9 mouse cellular contexts compared by ENCODE assay signal in genomic region chr8:91060555-91061471, GRCm38 (mm10). TPM values are rescaled to one million over a fixed set of nuclear protein-coding genes. Genes with fewer than 3 reads are reported as not detected.
DNase-seq lines count a peak whose midpoint lies in the region; ATAC-seq and TF ChIP-seq lines count a peak whose summit lies in the region.
"Had no signal": no experiment of that assay in that cellular context is flagged by ENCODE, and none has a peak within 500 bp of the region (broad histone marks: within the 10 kb centered on the region; RNA-seq: fewer than 3 reads in every experiment).

No protein-coding gene starts in this region.

- TF ChIP-seq CTCF in intestine, postnatal 0 days (IDR thresholded peaks at IDR 0.05; ENCODE audit: low read depth), result no peak

- no peaks in the 10 kb centered on the region for H3K9me3 ChIP-seq in intestine, postnatal 0 days (ENCODE audit: control insufficient read depth)
- H3K9me3 ChIP-seq in hindbrain, embryonic 11.5 days (ENCODE audit: control insufficient read depth, low read length), result no peaks in the 10 kb centered on the region
- H3K9me3 ChIP-seq: midbrain, embryonic 12.5 days had no signal

- DNase-seq in cerebellum, postnatal 10 days, result peak; percentile 13 to 27
- DNase-seq in cerebellum, adult 11 months, result no peak
- DNase-seq in spleen, adult 12 weeks (ENCODE audit: low spot score), result peak; percentile 46
- DNase-seq in spleen, postnatal 14 days (ENCODE audit: low spot score in 2 of 2), result no peak
- peak; percentile 72 for DNase-seq in thymus, postnatal 4 days
- DNase-seq in adrenal gland, postnatal 14 days, result no peak
- no peak for DNase-seq in hindbrain, embryonic 11.5 days (ENCODE audit: low spot score)

- no peaks in the 10 kb centered on the region for H3K27me3 ChIP-seq in intestine, postnatal 0 days (replicated peaks; ENCODE audit: control insufficient read depth, insufficient read depth, low read length)
- no peaks in the 10 kb centered on the region for H3K27me3 ChIP-seq in hindbrain, embryonic 11.5 days (ENCODE audit: control insufficient read depth, insufficient read depth, low read length)
- H3K27me3 ChIP-seq: midbrain, embryonic 12.5 days had no signal

- H3K27ac ChIP-seq in intestine, postnatal 0 days (ENCODE audit: low read depth, low read length), result no peak overlapping the region
- no peak overlapping the region for H3K27ac ChIP-seq in hindbrain, embryonic 11.5 days (ENCODE audit: low read depth, low read length)
- H3K27ac ChIP-seq: midbrain, embryonic 12.5 days had no signal

- peak overlapping the region; percentile 25; the same call in 1 of the 2 replicates for H3K4me2 ChIP-seq in intestine, postnatal 0 days (replicated peaks; ENCODE audit: low read depth)
- H3K4me2 ChIP-seq in hindbrain, embryonic 11.5 days (replicated peaks; ENCODE audit: low read depth, low read length), result no peak overlapping the region
- H3K4me2 ChIP-seq: midbrain, embryonic 12.5 days had no signal

- H3K36me3 ChIP-seq in intestine, postnatal 0 days (ENCODE audit: control insufficient read depth, insufficient read depth), result no peaks in the 10 kb centered on the region
- no peaks in the 10 kb centered on the region for H3K36me3 ChIP-seq in hindbrain, embryonic 11.5 days (ENCODE audit: control insufficient read depth, insufficient read depth, low read length)

- no peak overlapping the region for H3K4me3 ChIP-seq in intestine, postnatal 0 days (ENCODE audit: low read depth, low read length)
- no peak overlapping the region for H3K4me3 ChIP-seq in hindbrain, embryonic 11.5 days (ENCODE audit: low read depth, low read length)
- H3K4me3 ChIP-seq: midbrain, embryonic 12.5 days had no signal

- H3K9ac ChIP-seq in intestine, postnatal 0 days (ENCODE audit: low read depth, low read length), result no peak overlapping the region
- H3K9ac ChIP-seq in hindbrain, embryonic 11.5 days (ENCODE audit: low read depth, low read length), result no peak overlapping the region
- H3K9ac ChIP-seq: midbrain, embryonic 12.5 days had no signal

- ATAC-seq in intestine, postnatal 0 days, result no peak; the same call in 1 of the 2 replicates
- no peak for ATAC-seq in hindbrain, embryonic 11.5 days (ENCODE audit: low FRiP score)

- no peaks in the 10 kb centered on the region for H3K4me1 ChIP-seq in intestine, postnatal 0 days (replicated peaks; ENCODE audit: control insufficient read depth, insufficient read depth, low read length)
- no peaks in the 10 kb centered on the region for H3K4me1 ChIP-seq in hindbrain, embryonic 11.5 days (replicated peaks; ENCODE audit: control insufficient read depth, insufficient read depth, low read length)
- H3K4me1 ChIP-seq: midbrain, embryonic 12.5 days had no signal

- WGBS in intestine, postnatal 0 days, result 77% methylated on average over 19 of the region's 19 CpGs
- 81% methylated on average over 19 of the region's 19 CpGs for WGBS in hindbrain, embryonic 11.5 days

RNA-seq across cellular contexts. Expression of gene Rbl2, which starts 9.0 kb away (rescaled TPM):
- 6.5 and 7.3 TPM in 2 replicates for polyA plus RNA-seq in intestine, postnatal 0 days (2015; fragmentation: Nextera tagmentation; extraction: Ambion mirVana)
- 32.3 and 40.2 TPM in 2 replicates for total RNA-seq in adrenal gland, postnatal 14 days (2021)
- 15.9 and 16.0 TPM in 2 replicates for polyA plus RNA-seq in hindbrain, embryonic 11.5 days (2014; fragmentation: Nextera tagmentation; extraction: Ambion mirVana)

Comparison
In these comparisons a context has a peak if more than half of its experiments do, and no peak if none do; other contexts are left out.
1. DNase-seq: peak in cerebellum, postnatal 10 days (2 of 2), spleen, adult 12 weeks (single experiment) and thymus, postnatal 4 days (single experiment); none in cerebellum, adult 11 months (single experiment), spleen, postnatal 14 days (0 of 2), adrenal gland, postnatal 14 days (single experiment) and hindbrain, embryonic 11.5 days (single experiment).